Mouse (Mus musculus): Measurements from ENCODE around the gene Ccl4.

DNA sequence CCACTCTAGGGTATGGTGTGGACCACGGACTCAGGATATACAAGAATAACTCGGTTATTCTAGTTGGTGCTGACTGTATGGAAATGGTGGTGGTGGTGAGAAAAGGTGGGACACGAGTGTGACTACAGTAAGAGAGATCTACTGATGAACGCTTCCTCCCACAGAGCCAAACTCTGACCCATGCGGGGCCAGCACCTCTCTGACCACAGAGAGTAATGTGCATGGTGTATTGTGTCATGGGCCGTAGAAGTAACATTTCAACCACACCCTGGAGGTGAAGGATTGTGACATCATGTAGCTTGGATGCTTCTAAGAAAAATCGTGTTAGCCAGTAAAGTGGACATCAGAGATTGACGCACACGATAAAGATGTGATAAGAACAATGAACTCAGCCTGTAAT lies 33.6 kb upstream of the Ccl4 start:
- TF ChIP-seq POLR2A (IDR thresholded peaks at IDR 0.05; ENCODE audit: extremely low read depth, insufficient read depth, low read length) (no peak), CTCF (IDR thresholded peaks at IDR 0.05; ENCODE audit: extremely low read depth, insufficient read depth, low read length) (no peak)

Data from cortical plate, adult 2 months (tissue).